Comparison of ENCODE assay signal across 8 mouse cellular contexts in the genomic region with DNA sequence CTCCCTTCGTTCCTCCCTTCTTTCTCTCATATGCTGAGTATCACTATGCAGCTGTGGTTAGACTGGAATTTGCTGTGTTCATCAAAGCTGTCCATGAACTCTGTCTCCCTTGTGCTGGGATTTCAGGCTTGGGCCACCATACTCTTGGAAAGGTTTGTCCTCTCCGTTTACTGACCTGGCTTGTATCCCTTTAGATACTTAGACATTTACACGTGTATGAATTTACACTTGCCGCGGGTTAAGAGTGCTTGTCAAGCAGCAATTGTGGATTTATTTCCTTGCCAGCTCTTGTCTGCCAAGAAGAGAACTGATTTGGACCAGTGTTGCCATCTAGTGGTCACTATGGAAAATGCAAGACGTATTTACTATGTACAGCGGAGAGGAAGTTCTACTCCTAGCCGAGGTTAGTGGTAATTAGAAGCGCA.
A peak's percentile ranks its signal among the peaks of the same experiment; 100 is the strongest.
DNase-seq lines count a peak whose midpoint lies in the region; ATAC-seq and TF ChIP-seq lines count a peak whose summit lies in the region.

No protein-coding gene starts in this region.

- DNase-seq in c-Kit-positive CD71-positive TER-119-positive erythroid progenitor cells, embryonic 14.5 days (ENCODE audit: low spot score), result peak; percentile 72
- DNase-seq in heart, postnatal 25 days (ENCODE audit: low spot score), result peak; percentile 8
- DNase-seq in layer of hippocampus, adult 11-12 months (ENCODE audit: low spot score), result peak; percentile 86
- peak; percentile 55 for DNase-seq in neural tube, embryonic 11.5 days (ENCODE audit: low spot score)
- DNase-seq in telencephalon, adult 2 months (ENCODE audit: low read depth, low spot score), result peak; percentile 81

- H3K4me2 ChIP-seq in forebrain, embryonic 13.5 days, result peak overlapping the region; percentile 20; the same call in 1 of the 2 replicates
- no peak overlapping the region for H3K4me2 ChIP-seq in liver, embryonic 15.5 days
- H3K4me2 ChIP-seq in neural tube, embryonic 11.5 days (ENCODE audit: low read depth), result no peak overlapping the region

- H3K9me3 ChIP-seq in E14TG2a.4 (ENCODE audit: low read length), result peaks cover 13% of the 10 kb centered on the region
- H3K9me3 ChIP-seq in forebrain, embryonic 13.5 days (replicated peaks), result no peaks in the 10 kb centered on the region
- H3K9me3 ChIP-seq in liver, embryonic 15.5 days (replicated peaks), result no peaks in the 10 kb centered on the region
- H3K9me3 ChIP-seq in neural tube, embryonic 11.5 days (ENCODE audit: control insufficient read depth, low read length), result no peaks in the 10 kb centered on the region

- H3K4me1 ChIP-seq in E14TG2a.4 (replicated peaks; ENCODE audit: low read depth, low read length), result no peaks in the 10 kb centered on the region; the same call in 1 of the 2 replicates
- H3K4me1 ChIP-seq in forebrain, embryonic 13.5 days, result no peaks in the 10 kb centered on the region
- peaks cover 5% of the 10 kb centered on the region for H3K4me1 ChIP-seq in liver, embryonic 15.5 days (replicated peaks)
- H3K4me1 ChIP-seq in neural tube, embryonic 11.5 days (ENCODE audit: control insufficient read depth, insufficient read depth, low read length), result no peaks in the 10 kb centered on the region

- peak; percentile 89 for ATAC-seq in forebrain, embryonic 13.5 days
- ATAC-seq in liver, embryonic 15.5 days (ENCODE audit: insufficient read depth), result peak; percentile 22; the same call in 1 of the 2 replicates
- peak; percentile 20; the same call in 1 of the 2 replicates for ATAC-seq in neural tube, embryonic 11.5 days (ENCODE audit: insufficient read depth, low FRiP score, low TSS enrichment)

- no peak overlapping the region for H3K4me3 ChIP-seq in E14TG2a.4 (replicated peaks; ENCODE audit: low read length)
- H3K4me3 ChIP-seq in forebrain, embryonic 13.5 days, result no peak overlapping the region
- no peak overlapping the region for H3K4me3 ChIP-seq in liver, embryonic 15.5 days (replicated peaks)
- no peak overlapping the region for H3K4me3 ChIP-seq in neural tube, embryonic 11.5 days (ENCODE audit: low read depth, low read length)

- no peaks in the 10 kb centered on the region for H3K27me3 ChIP-seq in E14TG2a.4 (ENCODE audit: insufficient read depth, low read length)
- no peaks in the 10 kb centered on the region for H3K27me3 ChIP-seq in forebrain, embryonic 13.5 days
- H3K27me3 ChIP-seq in liver, embryonic 15.5 days, result no peaks in the 10 kb centered on the region
- no peaks in the 10 kb centered on the region for H3K27me3 ChIP-seq in neural tube, embryonic 11.5 days (ENCODE audit: control insufficient read depth, insufficient read depth, low read length)

- TF ChIP-seq CTCF in E14TG2a.4 (conservative IDR thresholded peaks at IDR 0.05; ENCODE audit: low read length), result peak; percentile 91

- whole genome bisulfite sequencing in forebrain, embryonic 13.5 days, result 13% methylated on average over 9 of the region's 9 CpGs
- 3% methylated on average over 9 of the region's 9 CpGs for WGBS in liver, embryonic 15.5 days (ENCODE audit: insufficient replicate concordance)
- WGBS in neural tube, embryonic 11.5 days, result 14% methylated on average over 9 of the region's 9 CpGs

- H3K27ac ChIP-seq in forebrain, embryonic 13.5 days, result no peak overlapping the region
- H3K27ac ChIP-seq in liver, embryonic 15.5 days (replicated peaks), result no peak overlapping the region
- H3K27ac ChIP-seq in neural tube, embryonic 11.5 days (ENCODE audit: low read depth, low read length), result no peak overlapping the region

- H3K9ac ChIP-seq in forebrain, embryonic 13.5 days, result no peak overlapping the region
- no peak overlapping the region for H3K9ac ChIP-seq in liver, embryonic 15.5 days
- H3K9ac ChIP-seq in neural tube, embryonic 11.5 days (ENCODE audit: low read length), result no peak overlapping the region

- intact Hi-C loops in heart, postnatal 25 days (cut with DNase I), result loop anchor here (2.0 to 10.0 kb wide), 4 partner anchors 68 to 330 kb away; no protein-coding TSS in a partner anchor

- no peaks in the 10 kb centered on the region for H3K36me3 ChIP-seq in E14TG2a.4 (ENCODE audit: insufficient read depth, low read length)
- H3K36me3 ChIP-seq in forebrain, embryonic 13.5 days (ENCODE audit: poor library complexity, severe bottlenecking), result no peaks in the 10 kb centered on the region
- H3K36me3 ChIP-seq in liver, embryonic 15.5 days (replicated peaks), result no peaks in the 10 kb centered on the region
- no peaks in the 10 kb centered on the region for H3K36me3 ChIP-seq in neural tube, embryonic 11.5 days (ENCODE audit: control insufficient read depth, insufficient read depth, low read length)

Comparison
In these comparisons a context has a peak if more than half of its experiments do, and no peak if none do; other contexts are left out.
1. DNase-seq: peak in every context shown above with its lines; median percentile 86 in layer of hippocampus, adult 11-12 months; 81 in telencephalon, adult 2 months; 72 in c-Kit-positive CD71-positive TER-119-positive erythroid progenitor cells, embryonic 14.5 days; 55 in neural tube, embryonic 11.5 days; 8 in heart, postnatal 25 days.
2. ATAC-seq: peak in every context shown above with its lines; median percentile 89 in forebrain, embryonic 13.5 days; 22 in liver, embryonic 15.5 days; 20 in neural tube, embryonic 11.5 days.